Mouse (Mus musculus): ENCODE measurements around the gene Kif23. TPM values are rescaled to one million over a fixed set of nuclear protein-coding genes. Genes with fewer than 3 reads are reported as not detected.

Gene Kif23
- polyA plus RNA-seq, 1 experiment from 2014 or later = 75.6 TPM

Other genes starting within 250 kb of the Kif23 start
- gene Rplp1, start 32.2 kb downstream of the Kif23 start, polyA plus RNA-seq (2016; fragmentation: Nextera tagmentation; extraction: Ambion mirVana) = 692 and 796 TPM in 2 replicates
- gene Paqr5, start 80.1 kb upstream of the Kif23 start, polyA plus RNA-seq (2016; fragmentation: Nextera tagmentation; extraction: Ambion mirVana) = 0.52 and 0.93 TPM in 2 replicates
- gene Glce, start 175.9 kb upstream of the Kif23 start, polyA plus RNA-seq (2016; fragmentation: Nextera tagmentation; extraction: Ambion mirVana) = 26.9 and 27.2 TPM in 2 replicates

All from hindbrain, embryonic 12.5 days (tissue).